Mouse (Mus musculus): Measurements from ENCODE around the gene Zbtb16.

GRCm38 (mm10) chr9:48745347-48746119 lies 90.5 kb downstream of the Zbtb16 start:
- TF ChIP-seq CTCF (conservative IDR thresholded peaks at IDR 0.05; ENCODE audit: low read length) (no peak), NANOG (IDR thresholded peaks at IDR 0.05; ENCODE audit: borderline replicate concordance, low read length) (no peak)
